Mouse (Mus musculus) CH12.LX (cell line): Measurements from ENCODE around the gene Sugt1. TPM values are rescaled to one million over a fixed set of nuclear protein-coding genes. Genes with fewer than 3 reads are reported as not detected.

Experiments used
- DNase-seq: peaks from one replicate; pipeline ENCODE4 v3.0.0-alpha.2; 2013; ENCODE audit errors: extremely low read depth
- H3K27ac ChIP-seq: 2 replicates; pipeline ENCODE4 v1.5.1; 2012; ENCODE audit warnings: low read depth, mild to moderate bottlenecking, control low read depth, moderate library complexity; ENCODE audit not compliant: insufficient read depth
- H3K27me3 ChIP-seq: replicated peaks from 2 replicates; pipeline ENCODE3; 2012; ENCODE audit warnings: inconsistent platforms
- H3K36me3 ChIP-seq, 2 experiments: replicated peaks in 1 of 2; 2 replicates each; pipeline versions ENCODE3 to v1.6.1; 2012; ENCODE audit warnings: inconsistent platforms in 1 of 2, low read length in 1 of 2, mild to moderate bottlenecking in 1 of 2, mixed read lengths in 1 of 2, moderate library complexity in 1 of 2; ENCODE audit not compliant: control insufficient read depth in 1 of 2, insufficient read depth in 1 of 2
- H3K4me1 ChIP-seq, 2 experiments: 2 replicates each; pipeline ENCODE4 v1.6.1; 2012; ENCODE audit warnings: inconsistent platforms in 1 of 2, moderate library complexity in 1 of 2; ENCODE audit not compliant: insufficient read depth in 2 of 2, control insufficient read depth in 1 of 2
- H3K4me2 ChIP-seq: 2 replicates; pipeline ENCODE4 v1.6.1; 2012; ENCODE audit warnings: low read depth, mild to moderate bottlenecking, control low read depth; ENCODE audit not compliant: poor library complexity, insufficient read depth, severe bottlenecking
- H3K4me3 ChIP-seq, 3 experiments: fragments of 150-350 bp in 1 of 3; sonication (generic) in 1 of 3; replicated peaks in 1 of 3; 2 replicates each; pipeline versions ENCODE3 to v1.5.1; 2011 to 2012; ENCODE audit warnings: low read depth in 2 of 3, low read length in 2 of 3, mild to moderate bottlenecking in 2 of 3, moderate library complexity in 2 of 3, control low read depth in 1 of 3, improper control_type of control experiment in 1 of 3, inconsistent platforms in 1 of 3, mixed read lengths in 1 of 3; ENCODE audit not compliant: poor library complexity in 1 of 3
- H3K79me2 ChIP-seq: replicated peaks from 2 replicates; pipeline ENCODE4 v1.6.1; 2012; ENCODE audit warnings: mild to moderate bottlenecking, moderate library complexity; ENCODE audit not compliant: control insufficient read depth, poor library complexity, insufficient read depth, severe bottlenecking; ENCODE audit errors: extremely low read depth
- H3K9ac ChIP-seq: 2 replicates; pipeline ENCODE4 v1.6.1; 2012; ENCODE audit warnings: low read depth, mild to moderate bottlenecking, control low read depth, moderate library complexity; ENCODE audit not compliant: insufficient read depth
- H3K9me3 ChIP-seq: replicated peaks from 2 replicates; pipeline ENCODE3; 2012; ENCODE audit warnings: low read length, inconsistent platforms, mixed read lengths
- BHLHE40 ChIP-seq: IDR thresholded peaks from 2 replicates; pipeline ENCODE4 v1.6.1; 2011; ENCODE audit warnings: mild to moderate bottlenecking, low read depth, low read length, improper control_type of control experiment
- CHD1 ChIP-seq: IDR thresholded peaks from 2 replicates; pipeline ENCODE4 v1.6.1; 2012; ENCODE audit warnings: low read depth, low read length, improper control_type of control experiment, inconsistent platforms
- CHD2 ChIP-seq: IDR thresholded peaks from 2 replicates; pipeline ENCODE4 v1.6.1; 2011; ENCODE audit warnings: low read length, improper control_type of control experiment
- CTCF ChIP-seq, 2 experiments: IDR thresholded peaks in 1 of 2; conservative IDR thresholded peaks in 1 of 2; 2 replicates each; pipeline ENCODE4 v1.5.1; 2011 to 2012; ENCODE audit warnings: low read depth in 2 of 2, low read length in 2 of 2, improper control_type of control experiment in 1 of 2, inconsistent platforms in 1 of 2, mild to moderate bottlenecking in 1 of 2, moderate library complexity in 1 of 2
- E2F4 ChIP-seq: IDR thresholded peaks from 2 replicates; pipeline ENCODE4 v1.6.1; 2011; ENCODE audit warnings: low read depth, low read length, improper control_type of control experiment; ENCODE audit not compliant: insufficient replicate concordance
- ELF1 ChIP-seq: IDR thresholded peaks from 2 replicates; pipeline ENCODE4 v1.6.1; 2014; ENCODE audit warnings: low read depth, mild to moderate bottlenecking, inconsistent platforms, low read length, improper control_type of control experiment
- ETS1 ChIP-seq: conservative IDR thresholded peaks from 2 replicates; pipeline ENCODE4 v1.6.1; 2012; ENCODE audit warnings: low read depth, mild to moderate bottlenecking, inconsistent platforms, low read length, improper control_type of control experiment, moderate library complexity
- GABPA ChIP-seq: IDR thresholded peaks from 2 replicates; pipeline ENCODE4 v1.6.1; 2012; ENCODE audit warnings: low read depth, low read length, improper control_type of control experiment, inconsistent platforms; ENCODE audit not compliant: insufficient replicate concordance
- HCFC1 ChIP-seq: IDR thresholded peaks from 2 replicates; pipeline ENCODE4 v1.6.1; 2012; ENCODE audit warnings: low read depth, mild to moderate bottlenecking, inconsistent platforms, low read length, improper control_type of control experiment
- IRF4 ChIP-seq: IDR thresholded peaks from 2 replicates; pipeline ENCODE4 v1.6.1; 2014; ENCODE audit warnings: low read depth, mild to moderate bottlenecking, inconsistent platforms, low read length, improper control_type of control experiment
- JUND ChIP-seq: conservative IDR thresholded peaks from 2 replicates; pipeline ENCODE4 v1.6.1; 2011; ENCODE audit warnings: low read depth, low read length, improper control_type of control experiment
- KAT2A ChIP-seq: IDR thresholded peaks from 2 replicates; pipeline ENCODE4 v1.6.1; 2012; ENCODE audit warnings: low read length, improper control_type of control experiment, inconsistent platforms; ENCODE audit not compliant: insufficient replicate concordance
- MAFK ChIP-seq: IDR thresholded peaks from 2 replicates; pipeline ENCODE4 v1.6.1; 2011; ENCODE audit warnings: low read length, improper control_type of control experiment; ENCODE audit not compliant: insufficient replicate concordance
- MAX ChIP-seq: IDR thresholded peaks from 2 replicates; pipeline ENCODE4 v1.6.1; 2011; ENCODE audit warnings: low read length, improper control_type of control experiment
- MEF2A ChIP-seq: IDR thresholded peaks from 2 replicates; pipeline ENCODE4 v1.6.1; 2014; ENCODE audit warnings: low read depth, mild to moderate bottlenecking, inconsistent platforms, low read length, improper control_type of control experiment, borderline replicate concordance
- MXI1 ChIP-seq: IDR thresholded peaks from 2 replicates; pipeline ENCODE4 v1.6.1; 2011; ENCODE audit warnings: mild to moderate bottlenecking, low read depth, low read length, improper control_type of control experiment
- MYC ChIP-seq: IDR thresholded peaks from 2 replicates; pipeline ENCODE4 v1.6.1; 2011; ENCODE audit warnings: low read depth, mild to moderate bottlenecking, improper control_type of control experiment, low read length
- POLR2A ChIP-seq: IDR thresholded peaks from 2 replicates; pipeline ENCODE4 v1.6.1; 2011; ENCODE audit warnings: low read depth, mild to moderate bottlenecking, improper control_type of control experiment, low read length
- POLR2AphosphoS2 ChIP-seq: IDR thresholded peaks from 2 replicates; pipeline ENCODE4 v1.6.1; 2011; ENCODE audit warnings: low read depth, low read length, improper control_type of control experiment
- RAD21 ChIP-seq: IDR thresholded peaks from 2 replicates; pipeline ENCODE4 v1.6.1; 2011; ENCODE audit warnings: low read depth, mild to moderate bottlenecking, low read length, improper control_type of control experiment, moderate library complexity
- SMC3 ChIP-seq: IDR thresholded peaks from 2 replicates; pipeline ENCODE4 v1.6.1; 2011; ENCODE audit warnings: low read depth, low read length, improper control_type of control experiment
- UBTF ChIP-seq: IDR thresholded peaks from 2 replicates; pipeline ENCODE4 v1.6.1; 2012; ENCODE audit warnings: low read depth, mild to moderate bottlenecking, inconsistent platforms, low read length, improper control_type of control experiment, moderate library complexity
- USF1 ChIP-seq: IDR thresholded peaks from 2 replicates; pipeline ENCODE4 v1.6.1; 2014; ENCODE audit warnings: low read depth, mild to moderate bottlenecking, inconsistent platforms, low read length, improper control_type of control experiment
- USF2 ChIP-seq: conservative IDR thresholded peaks from 2 replicates; pipeline ENCODE4 v1.6.1; 2011; ENCODE audit warnings: low read depth, low read length, improper control_type of control experiment
- ZMIZ1 ChIP-seq: IDR thresholded peaks from 2 replicates; pipeline ENCODE4 v1.6.1; 2012; ENCODE audit warnings: low read depth, mild to moderate bottlenecking, inconsistent platforms, low read length, improper control_type of control experiment
- dilution Hi-C: fragments of 300-500 bp; cut with MboI; formaldehyde crosslinking; loops from 2 replicates; pipeline ENCODE4 v1.14.3; 2020; ENCODE audit warnings: low sequenced_read_pairs; ENCODE audit not compliant: extremely low pct_unique_long_range_greater_than_20kb, extremely low pct_ligation_motif_present
- in situ Hi-C: fragments of 300-500 bp; cut with MboI; formaldehyde crosslinking; loops from 3 replicates; pipeline ENCODE4 v1.14.3; 2019; ENCODE audit warnings: low sequenced_read_pairs, low pct_ligation_motif_present, low pct_unique_long_range_greater_than_20kb, mixed read lengths
- polyA plus RNA-seq: library from polyadenylated mRNA; unstranded; fragments of >175 nt; gene quantifications from 2 replicates; pipeline ENCODE4 v1.2.1, GENCODE M21; 2012; ENCODE audit warnings: low read depth; ENCODE audit not compliant: insufficient read length
- total RNA-seq, 2 experiments: library from RNA; depleted of rRNA; stranded (reverse); fragments of 300-350 nt in 1 of 2; fragments of >200 nt in 1 of 2; gene quantifications; 2 replicates each; pipeline ENCODE4 v1.2.3; 2012 to 2014

Gene Sugt1
- total and polyA plus RNA-seq, 3 experiments = 91.9 to 118 (median 114) TPM

DNA sequence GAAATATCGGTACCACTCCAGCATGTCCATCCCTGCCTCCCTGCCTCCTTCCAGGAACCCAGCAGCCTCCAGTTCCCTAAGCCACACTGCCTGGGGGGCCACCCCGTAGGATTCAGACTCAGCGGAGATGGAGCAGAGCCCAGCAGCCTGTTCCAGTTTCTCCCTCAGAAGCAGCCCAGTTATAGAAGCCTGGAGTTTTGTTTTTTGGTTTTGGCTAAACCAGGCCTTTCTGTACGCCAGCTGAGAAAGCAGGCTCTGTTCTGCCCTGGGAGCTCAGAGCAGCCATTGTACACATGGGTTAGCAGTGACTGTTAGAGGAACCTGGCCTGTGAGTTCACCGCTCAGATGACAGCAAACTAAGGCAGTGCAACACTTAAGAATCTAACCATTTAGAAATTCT, 70.8 kb downstream of the Sugt1 start:
- dilution Hi-C loops (no loop called here), in situ Hi-C loops (no loop called here)
- no peaks in the 10 kb centered on the region for H3K79me2 ChIP-seq
- H3K27ac ChIP-seq = no peak overlapping the region
- H3K36me3 ChIP-seq = no peaks in the 10 kb centered on the region
- no peak overlapping the region for H3K9ac ChIP-seq
- H3K27me3 ChIP-seq = no peaks in the 10 kb centered on the region
- no peak overlapping the region for H3K4me2 ChIP-seq
- DNase-seq = no peak
- TF ChIP-seq ZMIZ1 (no peak), POLR2AphosphoS2 (no peak), MAX (no peak), IRF4 (no peak), POLR2A (no peak), HCFC1 (no peak), JUND (no peak)
- no peaks in the 10 kb centered on the region for H3K9me3 ChIP-seq
- no peak overlapping the region for H3K4me3 ChIP-seq
- peaks cover 4 to 6% of the 10 kb centered on the region in 2 experiments; a peak in 2 of 4 replicates for H3K4me1 ChIP-seq

DNA sequence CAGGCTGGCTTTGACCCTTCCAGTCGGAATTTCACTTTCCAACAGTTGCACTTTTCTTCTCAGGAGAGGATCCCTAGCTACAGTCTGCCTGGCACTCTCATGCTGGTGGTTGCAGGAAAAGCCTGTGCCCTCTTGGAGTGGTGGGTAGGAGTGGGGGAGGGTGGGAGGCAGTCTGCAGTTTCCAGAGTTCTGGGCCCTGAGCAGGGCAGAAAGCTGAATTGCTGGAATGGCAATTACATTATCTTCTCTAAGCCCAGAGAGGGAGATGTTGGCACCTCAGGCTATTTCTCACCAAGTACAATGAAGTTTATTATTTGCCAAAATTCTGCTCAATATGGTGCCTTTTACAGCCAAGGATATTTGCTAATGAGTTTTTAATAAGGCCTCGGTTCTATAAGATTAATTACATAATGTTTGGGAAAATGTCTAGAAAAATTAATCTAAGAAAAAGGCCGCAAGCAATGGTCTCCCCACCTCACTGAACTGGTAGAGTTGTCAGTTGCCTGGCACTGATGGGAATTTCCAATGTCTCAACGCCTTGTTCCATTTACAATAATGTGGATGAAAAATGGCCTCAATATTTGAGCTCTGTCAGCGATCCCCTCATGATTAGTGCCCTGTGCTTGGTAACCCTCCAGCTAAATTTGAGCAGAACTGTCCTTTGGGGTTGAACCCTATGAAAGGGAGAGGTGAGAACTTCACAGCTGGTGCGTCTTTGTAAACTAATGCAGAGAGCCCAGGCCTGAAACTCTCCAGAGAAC, 71.4 kb downstream of the Sugt1 start:
- Histone ChIP-seq H3K79me2 (no peaks in the 10 kb centered on the region), H3K4me3 (no peak overlapping the region), H3K4me1 (peaks cover 4 to 6% of the 10 kb centered on the region in 2 experiments; a peak in 2 of 4 replicates), H3K27ac (no peak overlapping the region), H3K4me2 (no peak overlapping the region), H3K36me3 (no peaks in the 10 kb centered on the region), H3K27me3 (no peaks in the 10 kb centered on the region), H3K9me3 (no peaks in the 10 kb centered on the region), H3K9ac (no peak overlapping the region)
- DNase-seq = no peak
- dilution Hi-C loops = no loop called here
- in situ Hi-C loops = no loop called here
- no peak for TF ChIP-seq MXI1
- TF ChIP-seq BHLHE40 = no peak
- no peak for TF ChIP-seq USF1
- TF ChIP-seq CHD1 = no peak
- TF ChIP-seq CHD2 = no peak
- TF ChIP-seq UBTF = no peak
- no peak for TF ChIP-seq POLR2AphosphoS2
- no peak for TF ChIP-seq MEF2A
- no peak for TF ChIP-seq ELF1
- TF ChIP-seq GABPA = no peak
- no peak for TF ChIP-seq USF2
- no peak for TF ChIP-seq SMC3
- no peak for TF ChIP-seq JUND
- TF ChIP-seq E2F4 = no peak
- no peak for TF ChIP-seq MYC
- no peak for TF ChIP-seq RAD21
- no peak for TF ChIP-seq KAT2A
- TF ChIP-seq MAFK = no peak
- no peak for TF ChIP-seq ETS1
- TF ChIP-seq CTCF (conservative IDR thresholded peaks at IDR 0.05 in 1 of 2, IDR thresholded peaks at IDR 0.05 in 1 of 2; ENCODE audit: low read depth in 2 of 2, low read length in 2 of 2) = no peak
